Mouse (Mus musculus) neural tube, embryonic 14.5 days (tissue): ENCODE results near the gene Stk4. TPM values are rescaled to one million over a fixed set of nuclear protein-coding genes. Genes with fewer than 3 reads are reported as not detected.

Experiments used
- ATAC-seq: fragments of 200-750 bp; cut with Nextera tagmentation; 2 replicates; pipeline ENCODE4 v1.8.0; 2017; ENCODE audit warnings: low read depth, mild to moderate bottlenecking, moderate TSS enrichment, moderate library complexity
- H3K27ac ChIP-seq: fragments of 300-500 bp; sonication (generic); 2 replicates; pipeline ENCODE4 v1.5.1; 2014; ENCODE audit warnings: low read depth, mild to moderate bottlenecking, control low read depth, low read length, moderate library complexity, mixed read lengths
- H3K27me3 ChIP-seq: fragments of 300-500 bp; sonication (generic); 2 replicates; pipeline ENCODE4 v1.6.1; 2014; ENCODE audit warnings: low read length; ENCODE audit not compliant: control insufficient read depth, insufficient read depth
- H3K36me3 ChIP-seq: fragments of 300-500 bp; sonication (generic); 2 replicates; pipeline ENCODE4 v1.6.1; 2014; ENCODE audit warnings: low read length, mixed read lengths; ENCODE audit not compliant: control insufficient read depth, insufficient read depth
- H3K4me1 ChIP-seq: fragments of 300-500 bp; sonication (generic); 2 replicates; pipeline ENCODE4 v1.6.1; 2014; ENCODE audit warnings: low read length; ENCODE audit not compliant: control insufficient read depth, insufficient read depth
- H3K4me2 ChIP-seq: fragments of 300-500 bp; sonication (generic); 2 replicates; pipeline ENCODE4 v1.6.1; 2014; ENCODE audit warnings: mild to moderate bottlenecking, low read depth, low read length, control low read depth
- H3K4me3 ChIP-seq: fragments of 300-500 bp; sonication (generic); 2 replicates; pipeline ENCODE4 v1.5.1; 2014; ENCODE audit warnings: low read depth, low read length, control low read depth, mixed read lengths
- H3K9ac ChIP-seq: fragments of 300-500 bp; sonication (generic); replicated peaks from 2 replicates; pipeline ENCODE4 v1.6.1; 2014; ENCODE audit warnings: low read depth, mild to moderate bottlenecking, control low read depth, low read length, mixed read lengths
- H3K9me3 ChIP-seq: fragments of 300-500 bp; sonication (generic); 2 replicates; pipeline ENCODE4 v1.6.1; 2016; ENCODE audit warnings: low read length; ENCODE audit not compliant: control insufficient read depth
- WGBS: fragments of 180-500 bp; shearing (Covaris S2); extraction: QIAGEN DNeasy Blood & Tissue Kit; methylation state at CpG from one replicate; pipeline ENCODE4 v1.1.7; 2014; 5-methylcytosine and 5-hydroxymethylcytosine counted together
- polyA plus RNA-seq: library from polyadenylated mRNA; unstranded; fragments of >200 nt; fragmentation: Nextera tagmentation; extraction: Ambion mirVana; gene quantifications from 2 replicates; pipeline ENCODE4 v1.2.1, GENCODE M21; 2014

Gene Stk4
- polyA plus RNA-seq, 1 experiment from 2014 or later = 26.3 TPM

GRCm38 (mm10) chr2:164075088-164075487 lies 5.0 kb downstream of the Stk4 start:
- Histone ChIP-seq H3K4me2 (peak overlapping the region; percentile 93; the same call in 1 of the 2 replicates), H3K27ac (no peak overlapping the region), H3K9ac (0 out of 2 replicates have a peak overlapping the region, but pooled peaks have one; percentile 63), H3K27me3 (no peaks in the 10 kb centered on the region), H3K4me1 (peaks cover 6% of the 10 kb centered on the region), H3K4me3 (peak overlapping the region; percentile 59; the same call in 1 of the 2 replicates), H3K36me3 (peaks cover 6% of the 10 kb centered on the region), H3K9me3 (no peaks in the 10 kb centered on the region)
- ATAC-seq = no peak
- WGBS = 67% methylated on average over 5 of the region's 5 CpGs

GRCm38 (mm10) chr2:164076874-164077425 lies 6.8 kb downstream of the Stk4 start:
- no peak for ATAC-seq
- no peak overlapping the region for H3K27ac ChIP-seq
- no peak overlapping the region for H3K4me3 ChIP-seq
- peaks cover 6% of the 10 kb centered on the region for H3K4me1 ChIP-seq
- H3K9me3 ChIP-seq = no peaks in the 10 kb centered on the region
- H3K36me3 ChIP-seq = peaks cover 18% of the 10 kb centered on the region
- 94% methylated on average over 8 of the region's 8 CpGs for WGBS
- no peaks in the 10 kb centered on the region for H3K27me3 ChIP-seq
- no peak overlapping the region for H3K4me2 ChIP-seq
- H3K9ac ChIP-seq = no peak overlapping the region

- H3K9ac ChIP-seq = no peak overlapping the region
- no peaks in the 10 kb centered on the region for H3K27me3 ChIP-seq
- 88% methylated on average over 5 of the region's 5 CpGs for WGBS
- H3K4me2 ChIP-seq = no peak overlapping the region
- H3K36me3 ChIP-seq = peaks cover 24% of the 10 kb centered on the region
- H3K4me1 ChIP-seq = peaks cover 6% of the 10 kb centered on the region
- H3K9me3 ChIP-seq = no peaks in the 10 kb centered on the region
- no peak overlapping the region for H3K4me3 ChIP-seq
- H3K27ac ChIP-seq = no peak overlapping the region
- ATAC-seq = no peak
These were observed 7.8 kb downstream of the Stk4 start for GRCm38 (mm10) chr2:164077875-164078274.

GRCm38 (mm10) chr2:164079488-164079887 lies 9.4 kb downstream of the Stk4 start:
- Histone ChIP-seq H3K4me1 (peaks cover 6% of the 10 kb centered on the region), H3K36me3 (peaks cover 28% of the 10 kb centered on the region), H3K27ac (no peak overlapping the region), H3K9me3 (no peaks in the 10 kb centered on the region), H3K27me3 (no peaks in the 10 kb centered on the region), H3K4me3 (no peak overlapping the region), H3K4me2 (no peak overlapping the region), H3K9ac (no peak overlapping the region)
- WGBS = 95% methylated on average over 6 of the region's 6 CpGs
- ATAC-seq = no peak

GRCm38 (mm10) chr2:164081577-164081976 lies 11.5 kb downstream of the Stk4 start:
- Histone ChIP-seq H3K4me2 (no peak overlapping the region), H3K27ac (no peak overlapping the region), H3K36me3 (peaks cover 32% of the 10 kb centered on the region), H3K4me3 (no peak overlapping the region), H3K27me3 (no peaks in the 10 kb centered on the region), H3K9me3 (no peaks in the 10 kb centered on the region), H3K9ac (no peak overlapping the region), H3K4me1 (no peaks in the 10 kb centered on the region)
- WGBS = 98% methylated on average over 10 of the region's 10 CpGs
- no peak for ATAC-seq

- ATAC-seq = no peak
- Histone ChIP-seq H3K36me3 (peaks cover 38% of the 10 kb centered on the region), H3K27me3 (no peaks in the 10 kb centered on the region), H3K27ac (no peak overlapping the region), H3K9ac (no peak overlapping the region), H3K4me1 (no peaks in the 10 kb centered on the region), H3K4me2 (no peak overlapping the region), H3K4me3 (no peak overlapping the region), H3K9me3 (no peaks in the 10 kb centered on the region)
- WGBS = 89% methylated on average over 10 of the region's 10 CpGs
These were observed 12.1 kb downstream of the Stk4 start for GRCm38 (mm10) chr2:164082175-164082574.

- no peak for ATAC-seq
- no peaks in the 10 kb centered on the region for H3K4me1 ChIP-seq
- no peak overlapping the region for H3K27ac ChIP-seq
- no peaks in the 10 kb centered on the region for H3K27me3 ChIP-seq
- no peak overlapping the region for H3K4me2 ChIP-seq
- no peak overlapping the region for H3K4me3 ChIP-seq
- no peak overlapping the region for H3K9ac ChIP-seq
- WGBS = 90% methylated on average over 18 of the region's 19 CpGs
- H3K9me3 ChIP-seq = no peaks in the 10 kb centered on the region
- H3K36me3 ChIP-seq = peaks cover 45% of the 10 kb centered on the region
These were observed 13.7 kb downstream of the Stk4 start for GRCm38 (mm10) chr2:164083609-164084341.

GRCm38 (mm10) chr2:164084342-164084700 lies 14.2 kb downstream of the Stk4 start:
- no peak overlapping the region for H3K9ac ChIP-seq
- H3K27ac ChIP-seq = no peak overlapping the region
- ATAC-seq = no peak
- no peaks in the 10 kb centered on the region for H3K4me1 ChIP-seq
- no peak overlapping the region for H3K4me2 ChIP-seq
- H3K36me3 ChIP-seq = peaks cover 49% of the 10 kb centered on the region
- 96% methylated on average over 7 of the region's 7 CpGs for WGBS
- H3K9me3 ChIP-seq = no peaks in the 10 kb centered on the region
- no peak overlapping the region for H3K4me3 ChIP-seq
- H3K27me3 ChIP-seq = no peaks in the 10 kb centered on the region

- WGBS = 91% methylated on average over 6 of the region's 6 CpGs
- ATAC-seq = no peak
- Histone ChIP-seq H3K27ac (no peak overlapping the region), H3K4me1 (no peaks in the 10 kb centered on the region), H3K9ac (no peak overlapping the region), H3K36me3 (peaks cover 29% of the 10 kb centered on the region), H3K9me3 (no peaks in the 10 kb centered on the region), H3K27me3 (no peaks in the 10 kb centered on the region), H3K4me3 (no peak overlapping the region), H3K4me2 (no peak overlapping the region)
These were observed 17.4 kb downstream of the Stk4 start for GRCm38 (mm10) chr2:164087416-164088017.
